Mouse (Mus musculus) liver, embryonic 11.5 days (tissue): ENCODE measurements at regions not wholly inside any gene's neighbourhood (a gene's known extent, or its start where the extent isn't known, plus 50 kb on each side); places are given as distances from the start of the nearest gene placed in this dataset.

ENCODE experiments used
- ATAC-seq: fragments of 200-750 bp; cut with Nextera tagmentation; replicated peaks from 2 replicates; pipeline ENCODE4 v1.8.0; 2017; ENCODE audit warnings: moderate number of reproducible peaks, mild to moderate bottlenecking, moderate TSS enrichment, moderate library complexity; ENCODE audit not compliant: low FRiP score
- DNase-seq: peaks from one replicate; pipeline ENCODE4 v3.0.0-alpha.2; 2017; ENCODE audit warnings: low spot score
- H3K27ac ChIP-seq: fragments of 300-500 bp; sonication (generic); 2 replicates; pipeline ENCODE4 v1.5.1; 2014; ENCODE audit warnings: mild to moderate bottlenecking, low read depth, low read length, control low read depth
- H3K27me3 ChIP-seq: fragments of 300-500 bp; sonication (generic); replicated peaks from 2 replicates; pipeline ENCODE4 v1.6.1; 2014; ENCODE audit warnings: low read length, mixed read lengths; ENCODE audit not compliant: control insufficient read depth, insufficient read depth
- H3K36me3 ChIP-seq: fragments of 300-500 bp; sonication (generic); 2 replicates; pipeline ENCODE4 v1.6.1; 2014; ENCODE audit warnings: mild to moderate bottlenecking, low read length, moderate library complexity, mixed read lengths; ENCODE audit not compliant: control insufficient read depth, insufficient read depth
- H3K4me1 ChIP-seq: fragments of 300-500 bp; sonication (generic); replicated peaks from 2 replicates; pipeline ENCODE4 v1.6.1; 2014; ENCODE audit warnings: low read length, mixed read lengths; ENCODE audit not compliant: control insufficient read depth, insufficient read depth
- H3K4me2 ChIP-seq: fragments of 300-500 bp; sonication (generic); 2 replicates; pipeline ENCODE4 v1.6.1; 2014; ENCODE audit warnings: mild to moderate bottlenecking, control low read depth, moderate library complexity
- H3K4me3 ChIP-seq: fragments of 300-500 bp; sonication (generic); 2 replicates; pipeline ENCODE4 v1.5.1; 2014; ENCODE audit warnings: low read depth, low read length, control low read depth
- H3K9ac ChIP-seq: fragments of 300-500 bp; sonication (generic); 2 replicates; pipeline ENCODE4 v1.6.1; 2014; ENCODE audit warnings: low read depth, low read length, control low read depth
- H3K9me3 ChIP-seq: fragments of 300-500 bp; sonication (generic); 2 replicates; pipeline ENCODE4 v1.6.1; 2016; ENCODE audit warnings: low read length, inconsistent platforms, mixed read lengths; ENCODE audit not compliant: control insufficient read depth
- WGBS: fragments of 180-500 bp; shearing (Covaris S2); extraction: QIAGEN DNeasy Blood & Tissue Kit; methylation state at CpG from one replicate; pipeline ENCODE4 v1.1.7; 2014; 5-methylcytosine and 5-hydroxymethylcytosine counted together

GRCm38 (mm10) chr11:114254344-114254743 is 187.5 kb upstream of the Sdk2 start:
- H3K27ac ChIP-seq: no peak overlapping the region
- no peaks in the 10 kb centered on the region; the same call in none of the 2 replicates for H3K27me3 ChIP-seq
- no peak overlapping the region for H3K9ac ChIP-seq
- no peak overlapping the region for H3K4me2 ChIP-seq
- H3K4me3 ChIP-seq: no peak overlapping the region
- no peaks in the 10 kb centered on the region for H3K9me3 ChIP-seq
- H3K4me1 ChIP-seq: no peaks in the 10 kb centered on the region
- 67% methylated on average over 1 of the region's 1 CpGs for WGBS
- DNase-seq (no peak), ATAC-seq (no peak)
- no peaks in the 10 kb centered on the region for H3K36me3 ChIP-seq

DNA sequence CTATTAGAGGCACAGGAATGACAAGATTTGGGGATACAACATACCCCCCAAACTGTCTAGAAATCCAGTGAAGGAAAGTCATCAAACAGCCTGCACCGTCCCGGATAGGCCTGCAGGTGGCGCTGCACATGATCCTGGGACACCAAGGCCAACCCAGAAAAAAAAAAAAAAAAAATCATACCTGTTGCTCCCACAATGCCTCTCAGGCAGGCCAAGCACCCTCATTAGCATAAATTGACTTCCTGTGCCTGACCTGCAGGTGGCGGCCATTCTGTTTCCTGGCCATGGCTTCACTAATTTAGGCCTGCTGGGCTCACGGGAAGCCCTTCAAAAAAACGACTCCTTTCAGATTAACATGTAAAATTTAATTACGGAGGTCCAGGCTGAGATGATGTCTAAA is 184.8 kb upstream of the Sdk2 start:
- 82% methylated on average over 7 of the region's 7 CpGs for WGBS

GRCm38 (mm10) chr11:114249215-114249614 is 182.4 kb upstream of the Sdk2 start:
- Histone ChIP-seq H3K36me3 (no peaks in the 10 kb centered on the region), H3K4me1 (no peaks in the 10 kb centered on the region), H3K4me2 (no peak overlapping the region; the same call in 1 of the 2 replicates), H3K9ac (no peak overlapping the region), H3K27me3 (peaks cover 3% of the 10 kb centered on the region; the same call in 1 of the 2 replicates), H3K27ac (no peak overlapping the region), H3K4me3 (no peak overlapping the region), H3K9me3 (no peaks in the 10 kb centered on the region)
- WGBS: 47% methylated on average over 7 of the region's 7 CpGs
- ATAC-seq (peak; percentile 71), DNase-seq (no peak)

More for the DNA sequence above, 184.8 kb upstream of the Sdk2 start:
- no peaks in the 10 kb centered on the region for H3K36me3 ChIP-seq
- no peaks in the 10 kb centered on the region for H3K4me1 ChIP-seq
- DNase-seq: no peak
- H3K9ac ChIP-seq: no peak overlapping the region
- no peaks in the 10 kb centered on the region for H3K9me3 ChIP-seq
- H3K27ac ChIP-seq: no peak overlapping the region
- H3K4me2 ChIP-seq: no peak overlapping the region
- ATAC-seq: no peak
- H3K27me3 ChIP-seq: no peaks in the 10 kb centered on the region; the same call in none of the 2 replicates
- H3K4me3 ChIP-seq: no peak overlapping the region

DNA sequence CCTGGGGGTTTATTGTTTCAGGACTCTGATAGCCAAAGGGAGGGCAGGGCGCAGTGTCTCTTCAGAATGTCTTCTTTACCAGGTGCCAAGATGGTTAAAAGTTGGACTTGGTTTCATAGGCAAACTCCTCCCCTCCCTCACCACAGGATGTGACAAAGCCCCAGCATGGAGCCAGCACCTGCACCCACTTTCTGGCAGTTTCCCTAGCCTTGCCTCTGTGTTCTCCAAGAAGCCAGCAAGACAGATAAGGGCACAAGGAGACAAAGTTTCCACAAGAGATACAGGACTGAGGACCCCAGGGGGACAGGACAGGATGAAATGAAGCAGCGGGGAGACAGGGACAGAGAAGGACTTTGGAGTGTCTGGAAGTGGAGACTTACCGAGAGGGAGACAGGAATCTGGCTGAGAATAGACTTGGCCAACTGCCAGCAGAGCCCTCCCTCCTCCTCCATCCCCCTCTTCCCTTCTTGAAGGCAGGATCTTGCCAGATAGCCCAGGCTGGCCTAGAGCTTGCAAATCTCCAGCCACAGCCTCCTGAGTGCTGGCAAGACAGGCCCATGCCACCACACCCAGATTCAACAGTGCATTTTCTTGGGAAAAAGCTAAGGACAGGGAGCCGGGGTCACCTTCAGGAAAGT is 181.5 kb upstream of the Sdk2 start:
- no peak overlapping the region for H3K9ac ChIP-seq
- ATAC-seq: no peak
- no peak for DNase-seq

DNA sequence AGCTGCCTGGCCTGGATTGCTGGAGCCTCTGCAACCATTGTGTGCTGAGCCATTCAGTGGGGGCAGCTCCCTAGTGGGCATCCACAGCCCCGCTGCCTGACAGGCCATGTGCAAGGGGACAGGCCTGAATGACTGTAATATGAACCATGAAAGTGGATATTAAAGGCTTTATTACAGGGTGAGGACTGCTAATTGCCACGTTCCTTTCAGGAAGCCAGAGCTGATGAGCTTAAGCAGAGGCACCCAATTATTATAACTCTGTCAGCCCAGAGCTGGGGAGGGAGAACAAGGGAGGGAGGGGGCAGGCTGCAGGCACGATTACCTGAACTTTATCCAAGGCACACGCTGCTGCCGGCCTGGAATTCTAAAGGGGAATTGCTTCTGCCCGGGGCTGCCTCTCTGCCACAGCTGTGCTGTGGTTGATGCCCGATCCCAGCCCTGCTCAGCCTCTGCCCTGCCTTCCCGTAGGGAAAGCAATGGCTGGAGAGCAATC is 172.5 kb upstream of the Sdk2 start:
- H3K27ac ChIP-seq: no peak overlapping the region
- ATAC-seq: no peak
- no peak overlapping the region for H3K4me2 ChIP-seq
- no peak overlapping the region for H3K9ac ChIP-seq
- WGBS: 47% methylated on average over 8 of the region's 8 CpGs
- no peaks in the 10 kb centered on the region for H3K4me1 ChIP-seq
- no peak overlapping the region for H3K4me3 ChIP-seq
- no peak for DNase-seq
- no peaks in the 10 kb centered on the region for H3K9me3 ChIP-seq
- no peaks in the 10 kb centered on the region for H3K36me3 ChIP-seq
- H3K27me3 ChIP-seq: no peaks in the 10 kb centered on the region

More for the DNA sequence above, 181.5 kb upstream of the Sdk2 start:
- no peaks in the 10 kb centered on the region for H3K4me1 ChIP-seq
- no peak overlapping the region for H3K27ac ChIP-seq
- H3K4me2 ChIP-seq: no peak overlapping the region
- H3K27me3 ChIP-seq: peaks cover 3% of the 10 kb centered on the region; the same call in 1 of the 2 replicates
- 77% methylated on average over 4 of the region's 4 CpGs for WGBS
- H3K36me3 ChIP-seq: no peaks in the 10 kb centered on the region
- H3K4me3 ChIP-seq: no peak overlapping the region
- H3K9me3 ChIP-seq: no peaks in the 10 kb centered on the region

DNA sequence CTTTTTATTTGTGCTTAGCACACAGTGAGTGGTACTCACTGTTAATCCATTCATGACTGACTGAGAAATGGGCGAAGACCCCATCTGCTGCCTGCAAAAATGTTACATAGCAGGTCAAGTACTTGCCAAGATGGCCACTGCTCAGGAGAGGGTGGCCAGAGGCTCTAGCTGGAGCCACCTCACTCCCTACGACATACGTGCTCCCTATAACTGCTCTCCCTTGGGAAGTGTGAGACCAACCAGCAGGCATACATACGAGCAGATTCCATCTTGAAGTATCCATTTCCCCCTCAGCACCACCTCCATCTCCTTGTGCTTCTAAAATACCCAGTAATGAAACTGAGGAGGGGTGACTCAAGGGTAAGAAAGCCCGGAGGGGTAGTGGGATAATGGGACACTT is 172.0 kb upstream of the Sdk2 start:
- Histone ChIP-seq H3K4me2 (no peak overlapping the region), H3K4me1 (no peaks in the 10 kb centered on the region), H3K9ac (no peak overlapping the region), H3K27me3 (no peaks in the 10 kb centered on the region), H3K4me3 (no peak overlapping the region), H3K9me3 (no peaks in the 10 kb centered on the region), H3K36me3 (no peaks in the 10 kb centered on the region), H3K27ac (no peak overlapping the region)
- 76% methylated on average over 5 of the region's 5 CpGs for WGBS
- ATAC-seq (no peak), DNase-seq (no peak)

DNA sequence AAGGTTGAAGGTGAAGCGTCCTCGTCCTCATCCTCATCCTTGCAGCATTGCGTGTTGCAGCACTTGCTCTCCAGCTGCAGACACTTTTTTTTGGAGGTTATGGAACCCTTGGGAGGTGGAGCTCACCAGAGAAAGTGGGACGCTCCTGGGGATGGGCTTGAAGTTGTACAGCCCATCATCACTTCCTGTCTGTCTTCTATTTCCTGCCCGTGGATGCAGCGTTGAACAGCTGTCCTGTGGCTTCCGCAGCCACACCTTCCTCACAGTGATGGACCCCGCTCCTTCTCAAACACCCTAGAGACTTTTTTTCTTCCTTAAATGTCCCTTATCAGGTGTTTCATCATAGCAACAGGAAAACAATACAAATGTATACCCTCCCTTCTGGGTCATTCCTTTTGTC is 171.5 kb upstream of the Sdk2 start:
- Histone ChIP-seq H3K9me3 (no peaks in the 10 kb centered on the region), H3K27me3 (no peaks in the 10 kb centered on the region), H3K4me3 (no peak overlapping the region), H3K4me1 (no peaks in the 10 kb centered on the region), H3K4me2 (no peak overlapping the region), H3K36me3 (no peaks in the 10 kb centered on the region), H3K9ac (no peak overlapping the region), H3K27ac (no peak overlapping the region)
- 46% methylated on average over 8 of the region's 8 CpGs for WGBS
- ATAC-seq (no peak), DNase-seq (no peak)

- Histone ChIP-seq H3K27me3 (no peaks in the 10 kb centered on the region), H3K9ac (no peak overlapping the region), H3K27ac (no peak overlapping the region), H3K4me1 (no peaks in the 10 kb centered on the region), H3K9me3 (no peaks in the 10 kb centered on the region), H3K4me2 (no peak overlapping the region), H3K36me3 (no peaks in the 10 kb centered on the region), H3K4me3 (no peak overlapping the region)
- ATAC-seq (no peak), DNase-seq (no peak)
- WGBS: 75% methylated on average over 1 of the region's 1 CpGs
Measured at GRCm38 (mm10) chr11:114234542-114234910, 167.7 kb upstream of the Sdk2 start.
